Mouse (Mus musculus): Measurements from ENCODE around the gene Ctnnbl1.

The Ctnnbl1 gene

DNA sequence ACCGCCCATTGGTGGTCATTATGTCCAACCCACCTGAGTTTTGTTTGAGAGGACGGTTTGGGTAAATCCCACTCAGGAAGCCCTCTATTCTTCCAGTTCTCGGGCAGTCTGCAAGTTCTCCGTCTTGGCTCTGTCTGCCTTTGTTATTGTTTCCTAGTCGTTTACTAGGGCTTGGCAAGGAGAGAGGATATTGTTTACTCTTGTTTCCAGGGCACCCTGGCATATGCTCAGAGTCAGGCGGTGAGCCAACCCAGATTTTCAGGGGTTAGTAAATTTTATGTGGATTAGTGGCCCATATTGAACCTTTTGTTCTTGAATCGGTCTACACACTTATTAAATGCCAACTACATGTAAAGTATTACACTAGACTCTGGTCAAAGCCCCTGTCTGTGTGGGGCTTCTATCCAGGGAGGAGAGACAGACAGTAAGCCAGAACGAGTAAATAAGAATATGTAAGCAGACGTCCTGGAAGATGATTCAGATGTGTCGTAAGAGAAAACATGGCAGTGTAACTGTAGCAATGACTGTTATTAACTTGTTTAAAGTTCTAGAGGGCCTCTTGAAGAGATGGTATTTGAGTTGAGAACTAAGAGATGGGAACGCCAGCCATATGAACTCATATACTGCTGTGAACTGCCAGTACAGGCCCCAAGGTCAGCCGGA, 13.9 kb downstream of the Ctnnbl1 start:
- DNase-seq (ENCODE audit: low read depth, low spot score), result no peak

DNA sequence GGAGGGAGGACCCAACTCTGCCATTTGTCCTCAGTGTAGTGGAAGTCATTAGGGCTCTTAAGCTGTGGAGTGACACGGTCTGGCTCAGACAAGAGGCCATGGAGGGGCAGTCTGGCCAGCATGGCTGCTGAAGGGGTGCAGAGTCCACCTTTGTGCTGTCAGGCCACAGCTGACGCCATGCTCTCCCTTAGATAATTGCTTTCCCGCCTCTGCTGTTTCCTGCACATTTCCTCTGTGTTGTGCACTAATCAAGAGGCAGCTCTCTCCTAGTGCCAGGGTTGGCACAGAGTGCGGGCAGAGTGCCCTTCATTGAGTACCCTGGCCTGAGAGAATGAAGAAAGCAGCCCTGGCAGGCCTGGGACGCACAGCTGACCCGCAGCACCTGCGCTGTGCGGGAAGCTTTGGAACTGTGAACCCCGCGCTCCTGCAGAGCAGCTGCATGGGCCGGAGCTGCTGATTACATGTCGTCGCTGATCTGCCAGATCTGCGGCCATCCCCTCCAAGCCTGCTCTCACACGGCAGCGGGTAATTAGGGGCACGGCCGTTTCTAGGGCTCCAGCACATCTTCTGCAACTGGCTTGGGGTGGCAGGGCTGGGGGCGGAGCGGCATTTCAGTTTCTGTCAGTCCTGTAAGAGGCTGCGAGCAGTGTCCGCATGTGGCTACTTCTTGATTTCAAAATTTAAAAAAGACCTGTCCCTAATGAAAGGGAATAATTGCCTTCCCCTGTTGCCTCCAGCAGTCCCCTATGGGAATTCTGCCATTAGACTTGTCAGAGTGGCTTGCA, 14.6 kb downstream of the Ctnnbl1 start:
- DNase-seq (ENCODE audit: low read depth, low spot score), result no peak

DNA sequence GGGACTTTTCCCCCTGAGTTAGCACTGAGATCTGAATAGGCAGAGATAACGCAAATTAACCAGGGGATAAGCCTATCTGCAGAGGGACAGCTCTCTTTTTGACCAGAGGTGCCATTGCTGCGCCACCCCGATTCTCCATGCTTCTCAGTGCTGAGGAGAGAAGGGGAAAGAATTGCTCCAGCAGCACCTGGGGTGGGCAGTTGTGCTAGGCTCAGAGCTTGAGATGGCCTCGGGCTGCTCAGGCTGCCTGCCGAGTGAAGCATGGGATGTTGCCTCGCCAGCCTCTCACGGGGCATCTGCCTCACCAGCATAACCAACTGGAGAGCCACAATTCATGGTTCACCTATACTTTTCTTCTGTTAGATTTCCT, 15.2 kb downstream of the Ctnnbl1 start:
- no peak for DNase-seq (ENCODE audit: low read depth, low spot score)

DNA sequence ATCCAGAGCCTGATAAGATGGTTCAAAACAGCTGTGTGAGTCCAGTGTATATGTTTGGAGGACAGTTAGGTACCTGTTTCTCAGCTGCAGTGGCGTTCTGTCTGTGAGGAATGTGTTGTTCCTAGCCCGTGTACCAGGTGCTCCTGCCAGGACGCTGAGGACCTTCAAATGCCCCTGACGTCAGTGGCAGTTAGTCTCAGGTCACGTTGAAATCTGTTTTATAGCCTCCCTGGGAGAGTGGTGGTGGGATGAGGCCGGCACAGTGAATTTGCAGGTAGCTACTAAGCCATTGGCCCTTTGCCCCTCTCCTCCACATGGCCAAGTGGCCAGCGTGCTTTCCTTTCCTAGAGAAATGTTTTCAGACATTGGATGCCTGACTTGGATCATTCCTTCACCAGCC, 18.6 kb downstream of the Ctnnbl1 start:
- no peak for DNase-seq (ENCODE audit: low read depth, low spot score)

DNA sequence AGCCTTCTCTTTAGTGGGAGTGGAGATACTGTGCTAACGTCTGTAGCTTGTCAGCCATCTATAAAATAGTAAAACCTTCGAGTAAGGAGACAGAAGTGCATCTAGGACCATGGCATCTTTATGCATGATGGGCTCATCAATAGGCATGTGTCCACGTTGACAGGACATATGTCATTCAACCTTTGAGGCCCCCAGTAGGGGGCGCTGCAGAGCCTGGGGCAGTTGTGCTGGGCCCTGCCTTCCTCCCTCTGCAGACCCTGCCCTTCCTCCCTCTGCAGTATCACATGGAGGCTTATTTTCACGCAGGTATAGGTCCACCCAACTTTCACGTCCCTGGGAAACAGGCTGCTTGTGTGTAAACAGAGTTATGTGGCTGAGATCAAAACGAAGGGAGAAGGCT, 19.0 kb downstream of the Ctnnbl1 start:
- DNase-seq (ENCODE audit: low read depth, low spot score), result no peak

DNA sequence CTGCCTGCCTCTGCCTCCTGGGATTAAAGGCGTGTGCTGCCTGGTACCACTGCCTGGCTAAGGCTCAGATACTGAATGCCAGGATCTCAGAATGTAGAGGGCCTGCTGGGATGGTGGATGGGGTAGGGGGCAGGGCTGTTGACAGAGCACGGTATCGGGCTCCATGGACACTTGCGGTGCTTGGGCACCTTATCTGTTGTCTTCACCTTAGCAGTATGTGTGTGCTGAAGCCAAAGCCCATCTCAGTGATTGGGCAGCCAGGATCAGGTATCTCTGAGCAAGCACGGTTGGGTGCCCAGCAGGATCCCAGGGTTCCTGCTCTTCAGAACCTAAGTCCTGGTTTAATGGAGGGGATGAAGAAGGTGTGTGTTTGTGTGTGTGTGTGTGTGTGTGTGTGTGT, 21.2 kb downstream of the Ctnnbl1 start:
- no peak for DNase-seq (ENCODE audit: low read depth, low spot score)

DNA sequence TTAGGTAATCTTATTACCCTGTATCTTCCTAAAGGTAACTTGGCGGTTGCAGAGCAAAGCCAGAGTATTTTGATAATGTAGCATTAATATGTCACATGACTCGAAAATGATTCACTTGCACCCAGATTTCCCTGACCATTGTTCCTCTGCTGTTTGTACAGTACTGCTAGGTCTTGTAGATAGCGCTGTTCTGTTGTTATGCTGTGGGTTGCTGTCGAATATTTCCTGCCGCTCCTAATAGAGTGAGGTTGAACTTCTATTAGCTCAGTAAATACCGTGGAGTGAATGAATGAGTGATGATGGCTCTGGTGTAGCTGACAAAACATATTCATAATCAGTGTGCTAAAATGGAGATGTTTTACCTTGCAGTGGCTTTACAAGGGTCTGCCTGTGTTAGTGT, 22.5 kb downstream of the Ctnnbl1 start:
- no peak for DNase-seq (ENCODE audit: low read depth, low spot score)

DNA sequence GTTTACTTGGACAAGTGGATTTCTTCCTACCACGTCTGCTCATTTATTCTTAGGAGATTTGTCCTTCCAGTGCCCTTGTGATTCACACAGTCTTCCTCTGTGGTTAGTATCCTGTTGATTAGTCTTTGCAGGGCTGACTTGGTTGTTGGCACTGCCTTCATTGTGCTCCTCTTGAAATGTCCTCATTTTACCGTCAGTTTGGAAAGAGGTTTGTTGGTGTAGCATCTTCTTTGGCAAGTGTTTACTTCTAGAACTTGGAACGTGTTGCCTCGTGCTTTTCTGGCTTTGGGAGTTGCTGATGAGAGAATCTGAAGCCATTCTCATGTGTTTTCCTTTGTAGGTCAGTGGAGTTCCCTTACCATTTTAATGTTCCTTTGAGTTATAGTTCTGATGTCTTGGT, 25.7 kb downstream of the Ctnnbl1 start:
- no peak for DNase-seq (ENCODE audit: low read depth, low spot score)

DNA sequence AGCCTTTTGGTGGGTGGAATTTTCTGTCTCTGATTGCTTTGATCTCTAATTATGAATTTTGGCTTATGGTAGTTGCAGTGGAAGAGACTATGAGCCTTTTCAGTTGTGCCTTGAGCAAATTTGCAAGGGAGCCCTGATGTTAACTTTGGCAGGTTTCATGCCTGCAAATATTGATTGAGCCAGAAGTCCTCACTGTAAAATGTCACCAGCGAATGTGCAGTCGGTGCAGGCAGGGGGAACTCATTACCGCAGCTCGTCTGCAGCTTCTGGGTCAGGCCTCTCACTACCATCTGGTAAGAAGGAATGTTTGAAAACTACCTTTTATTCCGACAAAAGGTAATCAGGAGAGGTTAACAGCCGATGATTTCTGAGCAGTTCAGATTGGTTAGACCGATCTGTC, 29.4 kb downstream of the Ctnnbl1 start:
- DNase-seq (ENCODE audit: low read depth, low spot score), result no peak

DNA sequence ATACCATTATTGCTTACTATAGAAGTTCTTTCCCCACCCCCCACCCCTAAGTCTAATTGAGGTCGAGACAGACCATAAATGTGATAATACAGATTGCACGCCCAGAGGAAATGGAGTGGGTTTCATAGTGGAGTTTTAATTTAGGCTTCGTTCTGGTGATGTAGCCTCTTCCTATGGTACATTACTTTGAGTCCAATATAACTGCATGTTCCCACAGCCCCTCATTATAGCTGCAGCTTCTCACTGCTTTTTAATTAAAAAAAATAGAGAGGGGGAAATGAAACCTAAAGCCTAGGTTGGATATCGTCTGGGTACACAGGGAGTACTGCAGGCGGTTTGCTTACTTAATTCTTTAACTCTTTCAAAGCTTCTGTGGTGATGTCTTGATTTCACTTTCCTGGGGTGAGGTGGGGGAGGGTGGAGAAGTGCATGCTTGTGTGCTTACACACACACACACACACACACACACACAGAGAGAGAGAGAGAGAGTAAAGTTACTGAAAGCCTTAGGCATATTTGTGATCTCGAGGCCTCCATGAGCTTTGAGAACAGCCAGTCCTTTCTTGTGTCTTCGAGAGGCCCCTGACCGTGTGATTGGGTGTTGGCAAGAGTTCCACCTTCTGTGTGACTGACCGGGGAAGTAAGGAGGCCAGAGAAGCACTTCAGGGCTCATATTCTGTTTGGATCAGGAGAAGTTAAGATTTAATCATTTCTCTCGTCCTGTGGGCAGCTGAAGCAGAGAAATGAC, 31.7 kb downstream of the Ctnnbl1 start:
- no peak for DNase-seq (ENCODE audit: low read depth, low spot score)

DNA sequence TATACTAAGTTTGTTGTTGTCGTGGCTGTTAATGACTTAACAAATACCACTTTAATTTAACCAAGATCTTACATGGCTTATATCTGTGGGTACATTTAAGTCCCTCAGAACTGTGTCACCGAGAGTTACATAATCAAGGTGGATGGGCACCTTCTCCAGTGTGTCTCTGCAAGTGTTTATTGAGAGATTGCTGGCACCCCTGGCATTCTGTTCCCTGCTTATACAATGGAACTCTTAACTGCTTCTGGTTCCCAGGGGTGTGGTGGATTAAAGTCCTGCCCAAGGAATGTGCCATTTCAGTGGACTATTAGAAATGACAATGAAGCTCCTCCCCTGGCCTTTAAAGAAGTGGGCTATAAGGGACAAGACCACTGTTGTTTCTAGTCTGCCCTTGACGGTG, 33.6 kb downstream of the Ctnnbl1 start:
- no peak for DNase-seq (ENCODE audit: low read depth, low spot score)

DNA sequence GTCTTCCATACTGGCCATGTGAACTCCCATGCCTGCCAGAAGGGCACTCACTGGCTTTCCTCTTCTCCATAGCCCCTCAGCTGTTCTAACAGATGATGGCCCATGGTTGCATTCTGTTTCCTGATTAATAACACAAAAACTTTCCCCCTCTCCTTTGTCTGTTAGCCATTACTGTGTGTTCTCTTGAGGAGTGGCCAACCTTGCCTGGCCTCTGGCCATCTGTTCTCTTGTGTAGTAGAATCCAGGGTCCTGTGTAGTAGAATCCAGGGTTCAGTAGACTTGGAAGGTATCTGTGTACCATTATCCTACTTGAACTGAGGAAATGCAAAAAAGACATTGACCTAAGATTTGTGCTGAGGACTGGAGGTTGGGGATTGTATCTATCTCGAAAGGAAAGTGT, 36.5 kb downstream of the Ctnnbl1 start:
- no peak for DNase-seq (ENCODE audit: low read depth, low spot score)

DNA sequence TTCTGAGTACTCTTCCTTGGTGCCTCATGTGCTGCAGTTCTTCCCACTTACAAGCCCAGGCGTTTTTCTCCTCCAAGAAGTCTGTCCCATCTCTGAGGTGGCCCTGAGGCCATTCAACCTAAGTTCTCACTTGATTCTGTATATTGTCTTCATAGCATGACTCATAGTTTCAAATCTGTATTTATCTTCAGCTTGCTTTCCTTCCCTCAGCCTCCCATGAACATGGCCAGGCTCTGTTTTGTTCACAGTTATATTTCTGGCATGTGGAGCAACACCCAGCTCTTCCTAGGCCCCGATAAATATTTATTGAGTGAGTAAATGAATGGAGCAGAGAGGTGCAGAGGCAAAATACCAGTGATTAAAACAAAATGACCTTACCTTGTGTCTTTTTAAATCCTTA, 38.8 kb downstream of the Ctnnbl1 start:
- no peak for DNase-seq (ENCODE audit: low read depth, low spot score)

DNA sequence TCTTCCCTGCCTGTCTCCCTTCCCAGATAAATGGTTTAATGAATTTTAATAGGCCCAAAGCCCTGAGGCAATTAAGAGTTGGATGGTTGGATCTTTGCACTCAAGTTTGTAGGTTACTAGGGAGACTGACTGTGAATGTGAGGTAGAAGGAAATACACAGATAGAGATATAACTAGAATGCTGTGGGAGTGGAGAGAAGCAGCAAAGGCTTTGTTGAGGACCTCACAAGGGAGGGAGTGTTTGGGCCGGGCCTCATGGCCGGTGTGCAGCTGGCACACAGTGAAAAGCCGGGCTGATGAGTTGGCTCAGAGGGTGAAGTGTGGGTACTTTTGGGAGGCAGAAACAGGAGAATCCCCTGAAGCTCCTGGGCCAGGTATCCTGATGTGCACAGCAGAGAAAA, 43.8 kb downstream of the Ctnnbl1 start:
- no peak for DNase-seq (ENCODE audit: low read depth, low spot score)

DNA sequence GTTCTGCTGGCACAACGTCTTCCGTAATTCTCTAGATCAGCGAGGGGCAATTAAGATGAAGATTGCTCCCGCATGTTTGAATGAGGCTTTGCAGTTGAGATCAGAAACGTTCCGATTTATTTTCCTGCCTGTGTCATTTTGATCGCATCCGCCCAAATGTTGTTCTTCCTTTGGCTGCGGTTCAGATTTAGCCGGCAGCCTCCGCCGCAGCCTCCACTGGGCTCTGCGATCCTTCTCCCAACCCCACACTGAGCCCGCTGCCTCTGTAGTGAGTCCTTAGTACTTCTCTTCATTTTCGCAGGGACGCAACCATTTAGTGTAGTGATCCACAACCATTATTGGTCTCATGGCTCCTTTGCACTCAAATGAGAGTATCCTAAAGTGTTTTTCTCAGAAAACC, 46.0 kb downstream of the Ctnnbl1 start:
- DNase-seq (ENCODE audit: low read depth, low spot score), result no peak

DNA sequence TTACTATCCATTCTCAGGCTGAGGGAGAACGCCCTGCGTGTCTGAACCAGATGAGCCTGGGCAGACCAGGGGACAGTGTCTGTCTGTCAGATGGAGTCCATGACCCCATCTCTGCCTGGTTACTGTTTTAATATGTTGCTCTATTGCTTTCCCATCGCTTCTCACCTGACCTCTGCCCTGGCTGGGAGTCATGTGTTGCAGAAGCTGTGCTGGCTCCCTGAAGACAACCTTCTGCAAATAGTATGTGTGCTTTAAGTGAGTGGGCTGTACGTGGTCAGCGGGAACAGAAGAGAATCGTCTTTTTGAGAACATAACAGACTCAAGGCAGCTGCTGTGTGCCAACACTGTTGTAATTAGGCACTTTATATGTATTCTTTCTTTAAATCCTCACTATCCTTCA, 47.0 kb downstream of the Ctnnbl1 start:
- no peak for DNase-seq (ENCODE audit: low read depth, low spot score)

DNA sequence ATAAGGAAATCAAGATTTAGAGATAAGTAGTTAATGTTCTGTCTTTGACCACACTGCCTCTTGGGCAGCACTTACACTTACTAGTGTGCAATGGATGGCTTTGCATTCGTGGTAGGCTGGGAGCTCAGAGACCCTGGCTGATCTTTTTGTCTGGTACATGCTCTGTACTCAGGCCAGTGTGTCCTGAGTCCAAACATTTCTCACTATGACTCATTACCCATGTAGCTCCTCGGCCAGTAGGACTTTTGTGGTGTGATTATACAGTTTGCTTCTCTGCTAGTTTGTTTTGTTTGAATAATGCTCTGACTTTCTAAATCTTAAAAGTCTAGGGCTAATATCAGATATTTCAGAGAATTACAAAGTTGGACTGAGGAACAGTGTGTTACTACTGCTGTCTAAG, 47.4 kb downstream of the Ctnnbl1 start:
- DNase-seq (ENCODE audit: low read depth, low spot score), result no peak

DNA sequence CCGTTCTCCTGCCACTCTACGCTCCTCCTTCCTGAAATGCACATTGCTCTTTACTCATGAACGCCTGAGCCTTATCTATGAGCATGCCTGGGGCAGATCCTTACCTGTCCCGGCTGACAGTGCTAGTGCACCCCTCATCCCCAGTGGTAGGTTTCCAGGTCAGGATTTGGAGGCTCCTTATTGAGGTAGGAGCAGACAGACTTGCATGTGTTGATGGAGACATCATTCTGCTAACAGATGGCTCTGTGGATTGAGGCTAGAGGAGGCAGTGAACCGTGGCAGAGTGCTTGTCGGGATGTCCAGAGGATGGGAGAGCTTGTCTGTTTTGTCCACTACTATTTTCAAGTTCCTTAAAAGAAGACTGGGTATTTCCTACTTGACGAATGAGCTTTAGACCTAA, 52.0 kb downstream of the Ctnnbl1 start:
- DNase-seq (ENCODE audit: low read depth, low spot score), result no peak

DNA sequence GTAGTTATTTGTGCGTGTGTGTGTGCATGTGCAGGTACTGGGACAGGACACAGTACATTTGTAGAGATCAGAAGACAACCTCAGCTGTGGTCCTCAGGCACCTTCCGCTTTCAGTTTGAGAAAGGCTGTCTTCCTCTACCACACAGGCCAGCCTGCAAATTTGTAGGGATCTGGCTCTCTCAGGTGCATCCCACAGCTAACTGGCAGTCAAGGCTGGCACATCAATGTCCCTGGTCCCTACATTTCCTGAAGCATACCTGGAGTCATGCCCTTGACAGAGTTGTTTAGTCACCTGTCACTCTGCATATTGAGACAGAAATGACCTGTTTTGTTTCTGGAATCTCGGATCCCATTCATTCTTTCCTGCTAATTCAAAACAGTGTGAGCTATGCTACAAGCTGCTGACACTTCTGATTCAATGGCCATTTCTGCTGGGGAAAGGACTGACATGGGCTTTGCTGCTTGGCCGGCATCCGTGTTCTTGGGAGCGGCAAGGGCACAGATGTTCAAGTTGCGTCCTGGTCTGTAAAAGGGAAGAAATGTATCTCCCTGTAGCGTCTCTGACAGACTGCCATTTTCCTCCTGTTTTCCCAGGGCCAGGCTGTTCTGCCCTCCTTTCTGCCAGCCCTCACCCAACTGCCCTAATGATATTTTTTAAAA, 53.8 kb downstream of the Ctnnbl1 start:
- DNase-seq (ENCODE audit: low read depth, low spot score), result no peak

DNA sequence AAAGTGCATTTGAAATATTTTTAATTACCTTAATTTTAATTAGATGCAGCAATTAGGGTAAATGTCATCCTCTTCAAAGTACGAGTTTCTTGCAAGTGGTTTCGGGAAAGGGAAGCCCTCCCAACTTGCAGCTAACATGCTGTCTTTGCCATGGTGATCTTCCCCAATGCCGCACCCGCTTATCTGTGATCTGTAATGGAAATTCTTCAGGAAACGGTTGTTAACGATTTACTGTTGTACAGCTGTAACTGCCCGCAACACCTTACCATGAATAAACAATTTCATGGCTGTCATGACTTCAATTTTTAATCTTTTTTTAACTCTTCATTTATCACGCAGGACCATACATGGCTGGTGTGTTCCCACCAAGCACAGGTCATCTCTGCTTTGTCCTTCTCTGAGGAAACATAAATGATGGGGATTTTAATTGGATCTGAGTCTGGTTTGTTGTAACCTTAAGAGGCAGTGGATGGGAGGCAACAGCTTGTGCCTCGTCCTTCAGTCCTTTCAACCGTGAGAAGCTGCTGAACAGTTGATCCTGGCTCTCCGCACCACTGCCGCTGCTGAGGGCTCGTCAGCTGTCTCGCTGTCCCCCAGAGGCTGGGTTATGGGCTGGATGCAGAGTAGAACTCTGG, 54.4 kb downstream of the Ctnnbl1 start:
- no peak for DNase-seq (ENCODE audit: low read depth, low spot score)

DNA sequence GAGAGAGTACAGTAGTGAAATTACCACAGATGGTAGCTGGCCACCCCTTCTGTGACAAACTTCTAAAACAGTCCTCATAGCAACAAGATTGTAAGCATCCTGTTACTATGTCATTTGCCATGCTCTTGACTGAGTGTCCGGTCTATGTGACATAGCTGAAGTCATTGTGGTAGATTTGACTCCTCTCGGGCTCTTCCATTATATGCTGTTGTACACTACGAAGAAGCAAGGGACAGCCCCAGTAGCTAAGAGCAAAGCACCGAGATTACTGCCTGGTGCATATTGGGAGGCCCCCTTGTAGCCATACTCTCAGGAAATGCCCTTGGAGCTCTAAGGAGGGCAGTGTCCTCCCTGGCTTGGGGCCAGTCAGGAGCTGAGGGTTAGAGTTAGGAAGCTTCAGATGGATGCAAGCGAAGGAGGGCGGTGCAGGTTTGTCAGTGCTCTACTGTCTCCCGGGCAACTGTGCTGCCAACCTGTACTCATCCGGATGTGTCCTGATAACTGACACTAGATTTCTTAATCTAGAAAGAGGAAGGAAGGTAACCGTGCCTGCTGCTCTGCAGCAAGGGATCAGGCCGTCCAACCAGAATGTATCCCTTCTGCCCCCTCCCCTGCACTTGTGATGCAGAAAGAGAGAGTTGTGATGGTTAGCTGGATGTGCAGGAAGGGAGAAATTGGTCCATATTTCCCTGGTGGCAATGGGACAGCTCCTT, 55.8 kb downstream of the Ctnnbl1 start:
- DNase-seq (ENCODE audit: low read depth, low spot score), result no peak
